Mouse (Mus musculus) liver, embryonic 11.5 days (tissue): ENCODE results near the gene Iqgap2. TPM values are rescaled to one million over a fixed set of nuclear protein-coding genes. Genes with fewer than 3 reads are reported as not detected.

Source experiments
- ATAC-seq: fragments of 200-750 bp; cut with Nextera tagmentation; replicated peaks from 2 replicates; pipeline ENCODE4 v1.8.0; 2017; ENCODE audit warnings: moderate number of reproducible peaks, mild to moderate bottlenecking, moderate TSS enrichment, moderate library complexity; ENCODE audit not compliant: low FRiP score
- DNase-seq: peaks from one replicate; pipeline ENCODE4 v3.0.0-alpha.2; 2017; ENCODE audit warnings: low spot score
- H3K27ac ChIP-seq: fragments of 300-500 bp; sonication (generic); 2 replicates; pipeline ENCODE4 v1.5.1; 2014; ENCODE audit warnings: mild to moderate bottlenecking, low read depth, low read length, control low read depth
- H3K27me3 ChIP-seq: fragments of 300-500 bp; sonication (generic); replicated peaks from 2 replicates; pipeline ENCODE4 v1.6.1; 2014; ENCODE audit warnings: low read length, mixed read lengths; ENCODE audit not compliant: control insufficient read depth, insufficient read depth
- H3K36me3 ChIP-seq: fragments of 300-500 bp; sonication (generic); 2 replicates; pipeline ENCODE4 v1.6.1; 2014; ENCODE audit warnings: mild to moderate bottlenecking, low read length, moderate library complexity, mixed read lengths; ENCODE audit not compliant: control insufficient read depth, insufficient read depth
- H3K4me1 ChIP-seq: fragments of 300-500 bp; sonication (generic); replicated peaks from 2 replicates; pipeline ENCODE4 v1.6.1; 2014; ENCODE audit warnings: low read length, mixed read lengths; ENCODE audit not compliant: control insufficient read depth, insufficient read depth
- H3K4me2 ChIP-seq: fragments of 300-500 bp; sonication (generic); 2 replicates; pipeline ENCODE4 v1.6.1; 2014; ENCODE audit warnings: mild to moderate bottlenecking, control low read depth, moderate library complexity
- H3K4me3 ChIP-seq: fragments of 300-500 bp; sonication (generic); 2 replicates; pipeline ENCODE4 v1.5.1; 2014; ENCODE audit warnings: low read depth, low read length, control low read depth
- H3K9ac ChIP-seq: fragments of 300-500 bp; sonication (generic); 2 replicates; pipeline ENCODE4 v1.6.1; 2014; ENCODE audit warnings: low read depth, low read length, control low read depth
- H3K9me3 ChIP-seq: fragments of 300-500 bp; sonication (generic); 2 replicates; pipeline ENCODE4 v1.6.1; 2016; ENCODE audit warnings: low read length, inconsistent platforms, mixed read lengths; ENCODE audit not compliant: control insufficient read depth
- WGBS: fragments of 180-500 bp; shearing (Covaris S2); extraction: QIAGEN DNeasy Blood & Tissue Kit; methylation state at CpG from one replicate; pipeline ENCODE4 v1.1.7; 2014; 5-methylcytosine and 5-hydroxymethylcytosine counted together
- polyA plus RNA-seq: library from polyadenylated mRNA; unstranded; fragments of >200 nt; fragmentation: Nextera tagmentation; extraction: Ambion mirVana; gene quantifications from 2 replicates; pipeline ENCODE4 v1.2.1, GENCODE M21; 2014

Iqgap2 gene
- polyA plus RNA-seq, 1 experiment from 2014 or later = 17.1 TPM

DNA sequence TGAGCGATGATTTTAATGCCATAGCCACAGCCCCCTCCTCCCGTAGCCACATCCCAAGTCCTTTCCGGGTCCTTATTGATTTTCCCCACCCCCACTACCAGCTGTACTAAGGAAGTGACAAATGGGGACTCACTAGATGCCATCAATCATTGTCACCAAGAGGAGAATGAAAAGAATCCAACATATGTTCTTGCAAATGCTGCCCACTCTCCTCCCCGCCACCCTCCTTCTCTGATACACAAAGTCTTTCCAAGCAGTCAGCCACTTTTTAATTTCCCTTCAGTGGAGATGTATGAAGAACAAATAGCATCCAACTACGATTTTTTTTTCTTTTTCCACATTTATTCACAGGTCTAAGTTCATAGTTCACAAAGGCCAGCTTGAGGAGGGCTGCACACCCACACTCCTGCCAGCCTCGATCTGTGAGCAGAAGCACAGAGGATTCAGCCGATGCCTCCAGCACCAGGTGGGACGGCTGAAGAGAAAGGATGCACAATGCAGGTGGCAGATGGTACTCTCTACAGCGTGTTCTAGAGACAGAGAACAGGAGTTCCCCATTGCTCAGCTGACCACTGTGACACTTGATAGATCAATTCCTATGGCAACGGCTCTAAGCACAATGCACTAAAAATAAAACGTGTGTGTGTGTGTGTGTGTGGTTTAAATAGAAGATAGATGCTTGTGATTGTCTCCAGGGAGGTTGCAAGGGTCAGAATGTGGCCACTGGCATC lies 116.6 kb downstream of the Iqgap2 start:
- no peak overlapping the region for H3K4me3 ChIP-seq
- H3K27ac ChIP-seq = no peak overlapping the region
- ATAC-seq (no peak), DNase-seq (no peak)
- 49% methylated on average over 11 of the region's 11 CpGs for WGBS
- no peak overlapping the region for H3K9ac ChIP-seq
- H3K9me3 ChIP-seq = no peaks in the 10 kb centered on the region
- H3K4me1 ChIP-seq = peaks cover 22% of the 10 kb centered on the region
- H3K36me3 ChIP-seq = no peaks in the 10 kb centered on the region
- no peaks in the 10 kb centered on the region for H3K27me3 ChIP-seq
- no peak overlapping the region for H3K4me2 ChIP-seq

DNA sequence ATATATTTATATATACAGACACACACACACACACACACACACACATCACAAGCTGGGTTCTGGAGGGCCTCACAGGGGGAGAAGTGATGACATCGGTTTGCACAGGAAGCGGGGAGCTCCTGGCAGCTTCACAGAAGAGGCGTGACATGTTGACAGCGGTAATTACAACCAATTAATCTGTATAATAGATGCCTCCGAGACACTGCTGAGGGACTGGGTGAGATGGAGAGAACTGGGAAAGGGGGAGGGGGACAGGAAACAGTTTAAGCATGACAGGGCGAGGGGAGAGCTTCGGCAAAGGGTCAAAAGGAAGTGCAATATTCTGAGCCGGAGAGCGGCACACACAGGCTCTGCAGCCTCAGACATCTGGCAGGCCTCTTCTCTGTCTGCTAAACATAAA lies 126.7 kb downstream of the Iqgap2 start:
- 21% methylated on average over 9 of the region's 9 CpGs for WGBS
- Histone ChIP-seq H3K4me1 (peaks cover 5% of the 10 kb centered on the region), H3K4me3 (no peak overlapping the region), H3K9ac (no peak overlapping the region), H3K27ac (peak overlapping the region; percentile 13; the same call in 1 of the 2 replicates), H3K27me3 (no peaks in the 10 kb centered on the region), H3K36me3 (no peaks in the 10 kb centered on the region), H3K9me3 (no peaks in the 10 kb centered on the region), H3K4me2 (peak overlapping the region; percentile 35)
- ATAC-seq (peak; percentile 58), DNase-seq (peak; percentile 62)

DNA sequence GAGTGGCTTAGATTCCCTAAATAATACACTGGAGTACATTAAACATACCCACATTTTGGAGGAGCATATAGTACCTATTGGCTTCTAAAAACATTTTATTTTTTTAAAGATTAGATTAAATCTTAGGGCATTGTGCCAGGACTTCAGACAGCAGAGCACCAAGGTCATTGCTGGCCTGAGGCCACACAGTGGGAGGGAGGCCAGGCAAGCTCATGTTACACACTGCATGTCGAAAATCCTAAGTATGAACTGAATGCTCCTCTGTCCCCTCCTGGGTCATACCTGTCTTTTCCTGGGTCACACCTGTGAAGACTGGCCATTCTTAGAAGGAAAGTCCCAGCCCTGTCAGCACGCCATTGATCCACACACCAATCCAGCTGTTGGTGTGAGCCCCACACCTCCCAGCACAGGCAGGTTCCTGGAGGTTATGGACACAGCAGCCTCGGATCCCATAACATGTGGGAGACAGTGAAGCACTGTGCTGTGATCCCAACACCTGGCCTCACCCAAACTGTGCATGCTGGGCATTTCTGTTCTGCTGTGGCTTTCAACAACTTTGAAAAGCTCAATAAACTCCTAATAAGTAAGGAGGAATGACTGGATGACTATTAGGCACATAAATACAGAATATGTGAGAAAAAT lies 127.7 kb downstream of the Iqgap2 start:
- Histone ChIP-seq H3K27ac (no peak overlapping the region), H3K9ac (no peak overlapping the region), H3K4me2 (no peak overlapping the region), H3K4me1 (peaks cover 5% of the 10 kb centered on the region), H3K36me3 (no peaks in the 10 kb centered on the region), H3K27me3 (no peaks in the 10 kb centered on the region), H3K9me3 (no peaks in the 10 kb centered on the region), H3K4me3 (no peak overlapping the region)
- 53% methylated on average over 3 of the region's 3 CpGs for WGBS
- ATAC-seq (no peak), DNase-seq (no peak)

DNA sequence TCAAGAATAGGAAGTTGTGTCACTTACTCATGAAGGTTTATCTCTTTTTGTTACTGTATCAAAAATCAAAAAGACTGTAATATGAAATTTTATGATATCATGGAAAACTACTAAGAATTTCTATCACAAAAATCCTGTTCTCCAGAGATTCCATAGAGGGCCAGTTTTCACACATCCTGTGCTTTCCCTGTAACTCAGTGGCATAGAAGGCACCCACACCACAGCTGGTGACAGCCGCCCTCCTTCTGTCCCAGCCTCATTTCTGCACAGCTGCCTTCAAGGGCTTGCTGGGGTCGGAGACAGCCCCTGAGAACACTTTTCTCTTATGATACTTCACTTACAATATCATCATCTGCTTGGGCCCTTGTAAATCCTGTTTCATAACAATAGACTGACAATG lies 131.9 kb downstream of the Iqgap2 start:
- H3K27me3 ChIP-seq = no peaks in the 10 kb centered on the region
- no peaks in the 10 kb centered on the region for H3K36me3 ChIP-seq
- H3K4me3 ChIP-seq = no peak overlapping the region
- H3K9ac ChIP-seq = no peak overlapping the region
- DNase-seq (no peak), ATAC-seq (no peak)
- no peak overlapping the region for H3K27ac ChIP-seq
- WGBS = 79% methylated on average over 2 of the region's 2 CpGs
- no peak overlapping the region for H3K4me2 ChIP-seq
- peaks cover 3% of the 10 kb centered on the region for H3K4me1 ChIP-seq
- no peaks in the 10 kb centered on the region for H3K9me3 ChIP-seq

DNA sequence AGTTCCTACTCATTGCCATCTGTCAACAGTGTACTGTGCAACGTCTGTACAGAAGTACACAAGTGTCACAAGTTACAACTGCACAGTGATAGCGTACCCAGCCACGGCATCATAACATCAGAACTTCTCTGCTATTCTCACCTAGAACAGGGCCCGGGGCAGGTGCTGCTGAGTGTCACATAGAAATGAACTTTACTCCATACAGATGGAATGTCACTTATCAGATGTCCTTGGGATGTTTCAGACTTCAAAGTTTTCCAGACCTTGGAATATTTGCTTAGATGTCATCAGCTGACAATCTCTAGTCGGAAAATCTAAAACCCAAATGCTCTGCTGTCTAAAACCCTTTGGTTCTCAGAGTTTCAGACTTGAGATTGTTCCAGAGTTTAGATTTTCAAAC lies 137.4 kb downstream of the Iqgap2 start:
- no peaks in the 10 kb centered on the region for H3K4me1 ChIP-seq
- DNase-seq (no peak), ATAC-seq (no peak)
- H3K27ac ChIP-seq = no peak overlapping the region
- no peaks in the 10 kb centered on the region for H3K27me3 ChIP-seq
- WGBS = 80% methylated on average over 5 of the region's 5 CpGs
- no peak overlapping the region for H3K4me3 ChIP-seq
- H3K9ac ChIP-seq = no peak overlapping the region
- no peaks in the 10 kb centered on the region for H3K36me3 ChIP-seq
- H3K4me2 ChIP-seq = no peak overlapping the region
- H3K9me3 ChIP-seq = no peaks in the 10 kb centered on the region

DNA sequence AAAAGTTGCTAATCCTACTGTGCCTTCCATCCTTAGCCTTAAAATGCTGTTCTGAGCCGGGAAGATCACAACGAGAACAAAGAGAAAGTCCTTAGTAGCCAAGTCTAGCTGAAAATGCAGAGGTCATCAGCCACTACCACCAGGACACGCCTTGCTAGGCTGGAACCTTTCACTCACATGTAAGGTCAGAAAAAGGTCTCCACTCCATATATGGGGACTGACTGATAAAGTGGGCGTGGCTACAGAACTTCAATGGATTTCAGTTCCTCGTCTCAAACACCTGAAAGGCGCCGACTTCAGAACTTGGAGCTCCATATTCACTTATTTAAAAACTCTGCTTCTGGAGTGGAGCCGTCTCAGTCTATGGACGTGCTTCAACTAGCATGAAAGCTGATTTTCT lies 139.3 kb downstream of the Iqgap2 start:
- Histone ChIP-seq H3K4me3 (no peak overlapping the region), H3K4me2 (no peak overlapping the region), H3K9ac (no peak overlapping the region), H3K36me3 (no peaks in the 10 kb centered on the region), H3K27me3 (no peaks in the 10 kb centered on the region), H3K9me3 (no peaks in the 10 kb centered on the region), H3K4me1 (no peaks in the 10 kb centered on the region), H3K27ac (no peak overlapping the region)
- ATAC-seq (no peak), DNase-seq (no peak)
- 68% methylated on average over 9 of the region's 9 CpGs for WGBS

DNA sequence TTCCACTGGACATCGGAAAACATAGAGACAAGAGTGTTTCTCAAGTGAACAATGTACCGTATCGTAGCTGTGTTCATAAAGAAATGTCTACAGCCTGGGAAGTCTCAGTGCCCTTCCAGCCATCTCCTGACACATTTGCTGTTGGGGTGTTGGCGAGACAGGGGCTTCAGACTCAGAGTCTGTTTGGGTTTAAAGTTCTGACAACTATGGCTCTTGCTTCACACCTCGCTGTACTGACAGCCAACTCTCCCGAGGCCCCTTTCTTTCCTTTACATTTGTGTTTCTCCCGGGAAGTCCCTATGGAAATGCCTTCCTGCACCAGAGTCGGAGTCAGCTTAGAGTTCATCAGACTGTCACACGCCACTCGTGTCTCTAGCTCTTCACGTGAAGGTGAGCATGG lies 144.2 kb downstream of the Iqgap2 start:
- DNase-seq (no peak), ATAC-seq (no peak)
- Histone ChIP-seq H3K9ac (no peak overlapping the region), H3K36me3 (no peaks in the 10 kb centered on the region), H3K4me3 (no peak overlapping the region), H3K27me3 (no peaks in the 10 kb centered on the region), H3K27ac (no peak overlapping the region), H3K4me2 (no peak overlapping the region), H3K9me3 (no peaks in the 10 kb centered on the region), H3K4me1 (no peaks in the 10 kb centered on the region)
- 82% methylated on average over 11 of the region's 11 CpGs for WGBS

DNA sequence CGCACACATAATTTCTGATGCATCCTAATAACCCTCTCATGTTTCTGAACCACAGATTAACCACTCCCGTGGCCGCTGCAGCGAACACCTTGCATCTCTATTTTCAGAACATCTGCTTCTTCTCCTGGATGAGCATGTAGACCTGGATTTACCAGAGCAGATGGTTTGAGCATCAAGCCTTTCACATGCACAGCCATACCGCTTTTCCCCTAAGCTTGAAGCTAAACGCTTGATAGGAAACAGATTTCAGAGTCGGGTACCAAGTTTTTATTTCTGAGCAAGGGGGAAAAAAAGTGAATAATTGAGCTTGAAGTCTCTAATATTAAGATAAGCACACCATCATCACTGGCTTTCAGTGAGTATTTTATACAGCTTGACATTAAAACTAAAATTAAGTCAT lies 144.6 kb downstream of the Iqgap2 start:
- ATAC-seq (no peak), DNase-seq (no peak)
- no peak overlapping the region for H3K9ac ChIP-seq
- H3K27ac ChIP-seq = no peak overlapping the region
- H3K36me3 ChIP-seq = no peaks in the 10 kb centered on the region
- H3K9me3 ChIP-seq = no peaks in the 10 kb centered on the region
- H3K4me3 ChIP-seq = no peak overlapping the region
- no peak overlapping the region for H3K4me2 ChIP-seq
- H3K27me3 ChIP-seq = no peaks in the 10 kb centered on the region
- H3K4me1 ChIP-seq = no peaks in the 10 kb centered on the region
- 85% methylated on average over 7 of the region's 7 CpGs for WGBS

DNA sequence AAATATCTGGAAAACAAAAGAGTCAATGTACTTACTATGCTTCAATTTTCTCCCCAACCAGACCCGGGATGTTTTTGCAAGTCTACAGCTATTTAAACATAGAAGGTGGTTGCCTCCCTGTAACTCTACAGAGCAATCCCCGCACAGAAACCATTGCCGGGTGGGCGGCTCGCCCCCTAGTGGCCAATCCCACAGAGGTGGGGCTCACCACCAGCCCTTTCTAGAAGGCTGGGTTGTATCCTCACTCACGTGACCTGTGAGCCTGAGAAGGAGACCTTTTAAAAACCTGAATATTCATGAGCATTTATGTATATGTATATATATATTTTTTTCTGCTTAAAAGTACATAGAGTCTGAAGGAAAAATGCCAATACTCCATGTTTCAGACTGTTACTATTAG lies 145.2 kb downstream of the Iqgap2 start:
- Histone ChIP-seq H3K9me3 (no peaks in the 10 kb centered on the region), H3K27me3 (no peaks in the 10 kb centered on the region), H3K36me3 (no peaks in the 10 kb centered on the region), H3K4me3 (no peak overlapping the region), H3K4me2 (no peak overlapping the region), H3K9ac (no peak overlapping the region), H3K27ac (no peak overlapping the region), H3K4me1 (no peaks in the 10 kb centered on the region)
- ATAC-seq (peak; percentile 75; the same call in 1 of the 2 replicates), DNase-seq (peak; percentile 56)
- WGBS = 11% methylated on average over 6 of the region's 6 CpGs
